Mouse (Mus musculus): ENCODE results near the gene Prrt4. TPM values are rescaled to one million over a fixed set of nuclear protein-coding genes. Genes with fewer than 3 reads are reported as not detected.

The Prrt4 gene
- polyA plus RNA-seq, 1 experiment from 2014 or later: 0.48 TPM

DNA sequence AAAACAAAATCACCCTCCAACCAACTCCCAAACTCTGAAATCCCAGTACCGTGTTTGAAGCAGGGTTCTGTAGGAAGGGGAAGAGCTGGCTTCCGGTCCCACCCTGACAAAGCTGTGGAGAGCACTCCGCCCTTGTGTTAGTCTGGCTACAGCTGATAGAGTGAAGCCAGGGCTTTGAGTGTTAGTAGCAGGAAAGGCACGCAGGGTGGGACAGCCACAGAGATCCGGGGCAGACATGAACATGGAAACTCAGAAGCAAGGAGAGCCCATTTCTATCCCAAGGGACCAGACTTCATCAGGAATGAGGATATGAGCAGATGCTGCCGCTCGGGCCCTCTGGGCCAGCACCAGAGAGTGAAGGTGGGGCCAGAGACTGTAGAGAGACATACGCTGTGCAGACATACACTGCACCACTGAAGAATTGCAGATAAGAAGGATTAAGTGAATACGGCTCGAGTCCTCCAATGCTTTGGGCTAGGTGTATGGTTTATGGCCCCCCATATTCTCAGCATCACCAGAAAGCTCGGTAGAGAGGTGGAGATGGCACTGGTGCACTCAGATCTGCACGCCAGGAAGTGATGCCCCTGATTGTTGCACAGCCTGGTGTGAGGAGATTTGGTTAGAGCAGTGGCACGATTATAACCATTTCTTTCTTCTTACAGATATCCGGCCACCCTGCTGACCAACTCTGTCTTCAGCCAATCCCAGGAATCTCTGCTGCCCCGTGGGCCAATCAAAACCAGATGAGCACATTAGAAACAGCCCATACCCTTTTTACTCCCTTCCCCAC, 14.8 kb upstream of the Prrt4 start:
- Histone ChIP-seq H3K27ac (ENCODE audit: low read length) (no peak overlapping the region), H3K4me3 (ENCODE audit: low read depth, low read length) (no peak overlapping the region), H3K9ac (replicated peaks; ENCODE audit: low read depth, low read length) (no peak overlapping the region), H3K9me3 (ENCODE audit: control insufficient read depth, low read depth, low read length) (no peaks in the 10 kb centered on the region), H3K4me1 (ENCODE audit: control insufficient read depth, insufficient read depth, low read length) (no peaks in the 10 kb centered on the region), H3K4me2 (replicated peaks; ENCODE audit: low read depth, low read length) (no peak overlapping the region), H3K36me3 (ENCODE audit: control insufficient read depth, insufficient read depth, low read length) (no peaks in the 10 kb centered on the region), H3K27me3 (ENCODE audit: control insufficient read depth, insufficient read depth, low read length) (no peaks in the 10 kb centered on the region)
- ATAC-seq (ENCODE audit: insufficient number of reproducible peaks, insufficient read depth, low FRiP score, low read depth): no peak
- WGBS: 68% methylated on average over 15 of the region's 15 CpGs

DNA sequence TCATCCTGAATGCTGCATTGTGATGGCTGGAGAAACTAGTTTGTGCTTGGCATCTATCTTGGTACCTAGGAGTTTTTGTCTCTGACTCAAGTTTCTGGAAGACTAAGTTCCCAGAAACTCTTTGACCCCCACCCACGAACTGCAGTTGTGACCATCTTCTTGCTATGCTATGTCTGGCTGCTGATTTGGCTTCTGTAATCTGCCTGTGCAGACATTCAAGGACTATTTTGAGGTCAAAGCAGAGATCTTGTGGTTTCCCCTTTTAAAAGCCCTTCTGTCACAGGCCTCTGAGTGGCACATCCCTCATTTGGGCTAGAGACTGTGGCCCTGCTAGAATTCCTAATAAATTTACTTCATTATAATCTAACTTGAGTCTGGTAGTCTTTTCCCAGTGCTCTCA, 8.6 kb upstream of the Prrt4 start:
- H3K4me1 ChIP-seq (ENCODE audit: control insufficient read depth, insufficient read depth, low read length): no peaks in the 10 kb centered on the region
- H3K9ac ChIP-seq (replicated peaks; ENCODE audit: low read depth, low read length): no peak overlapping the region
- 77% methylated on average over 1 of the region's 1 CpGs for WGBS
- no peak for ATAC-seq (ENCODE audit: insufficient number of reproducible peaks, insufficient read depth, low FRiP score, low read depth)
- no peak overlapping the region for H3K27ac ChIP-seq (ENCODE audit: low read length)
- no peaks in the 10 kb centered on the region for H3K36me3 ChIP-seq (ENCODE audit: control insufficient read depth, insufficient read depth, low read length)
- H3K4me3 ChIP-seq (ENCODE audit: low read depth, low read length): no peak overlapping the region
- no peak overlapping the region for H3K4me2 ChIP-seq (replicated peaks; ENCODE audit: low read depth, low read length)
- H3K9me3 ChIP-seq (ENCODE audit: control insufficient read depth, low read depth, low read length): no peaks in the 10 kb centered on the region
- H3K27me3 ChIP-seq (ENCODE audit: control insufficient read depth, insufficient read depth, low read length): no peaks in the 10 kb centered on the region

DNA sequence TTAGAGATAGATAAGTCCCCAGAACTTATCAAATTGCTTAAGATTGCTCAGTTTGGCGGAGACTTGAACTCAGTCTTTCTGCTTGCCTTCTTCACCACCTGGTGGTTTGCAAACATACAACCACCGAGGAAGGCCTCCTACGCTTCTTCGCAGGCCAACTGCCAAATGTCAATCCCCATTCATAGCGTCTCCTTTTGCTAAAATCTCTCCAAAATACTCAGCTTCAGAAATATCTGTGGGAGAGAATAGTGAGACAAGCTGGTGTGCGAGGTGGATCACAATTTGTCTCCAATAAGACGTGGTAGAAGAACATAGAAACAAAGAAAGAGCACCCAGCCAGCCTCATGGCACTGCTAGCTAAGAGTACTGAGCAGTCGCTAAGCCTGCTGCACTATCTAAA, 459 bp upstream of the Prrt4 start:
- ATAC-seq (ENCODE audit: insufficient number of reproducible peaks, insufficient read depth, low FRiP score, low read depth): no peak
- H3K4me2 ChIP-seq (replicated peaks; ENCODE audit: low read depth, low read length): peak overlapping the region; percentile 95
- no peaks in the 10 kb centered on the region for H3K36me3 ChIP-seq (ENCODE audit: control insufficient read depth, insufficient read depth, low read length)
- no peak overlapping the region for H3K27ac ChIP-seq (ENCODE audit: low read length)
- peak overlapping the region; percentile 53 for H3K4me3 ChIP-seq (ENCODE audit: low read depth, low read length)
- no peaks in the 10 kb centered on the region for H3K9me3 ChIP-seq (ENCODE audit: control insufficient read depth, low read depth, low read length)
- no peak overlapping the region for H3K9ac ChIP-seq (replicated peaks; ENCODE audit: low read depth, low read length)
- no peaks in the 10 kb centered on the region for H3K4me1 ChIP-seq (ENCODE audit: control insufficient read depth, insufficient read depth, low read length)
- no peaks in the 10 kb centered on the region for H3K27me3 ChIP-seq (ENCODE audit: control insufficient read depth, insufficient read depth, low read length)
- 50% methylated on average over 8 of the region's 8 CpGs for WGBS

DNA sequence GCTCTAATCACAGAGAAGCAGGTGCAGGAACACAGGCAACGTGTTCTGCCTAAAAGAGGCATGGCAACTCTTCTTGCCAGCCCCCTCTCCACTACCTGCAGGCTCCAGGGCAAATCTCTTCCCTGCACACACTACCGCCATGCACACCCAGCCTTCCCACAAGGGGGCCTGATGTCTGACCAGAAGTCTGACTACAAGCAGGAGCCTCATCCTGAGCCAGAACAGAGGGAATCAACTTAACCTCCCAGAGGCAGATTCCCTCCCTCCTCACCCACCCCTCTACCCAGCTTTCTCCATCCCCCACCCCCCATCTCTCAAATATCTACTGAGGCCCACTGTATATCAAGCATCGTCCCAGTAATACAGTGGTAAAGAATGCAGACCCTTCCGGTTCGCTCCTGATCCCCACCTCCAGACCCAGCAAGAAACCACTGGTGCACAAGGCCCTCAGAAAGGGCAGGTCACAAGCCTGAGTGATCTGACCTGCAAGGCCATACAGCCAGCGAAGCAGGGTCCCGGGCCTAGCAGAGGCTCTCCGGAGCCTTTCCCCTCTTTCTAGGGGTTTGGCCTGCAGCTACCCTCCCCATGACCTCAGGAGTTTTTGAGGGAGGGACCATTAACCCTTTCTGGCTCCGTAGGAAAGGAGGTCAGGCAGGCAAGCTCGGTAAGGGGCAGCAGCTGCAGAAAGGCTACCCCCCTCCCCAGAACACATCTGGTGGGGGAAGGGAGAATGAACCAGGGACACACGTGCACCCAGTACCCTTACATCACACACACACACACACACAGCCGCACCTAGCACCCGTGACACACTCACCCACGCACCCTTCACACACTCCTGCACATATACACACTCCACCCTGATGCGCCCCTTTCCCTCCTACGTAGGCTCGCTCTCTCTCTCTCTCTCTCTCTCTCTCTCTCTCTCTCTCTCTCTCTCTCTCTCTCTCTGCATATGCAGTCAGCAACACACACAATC, 1.2 kb downstream of the Prrt4 start:
- ATAC-seq (ENCODE audit: insufficient number of reproducible peaks, insufficient read depth, low FRiP score, low read depth): peak; percentile 42; the same call in 1 of the 2 replicates
- H3K9ac ChIP-seq (replicated peaks; ENCODE audit: low read depth, low read length): peak overlapping the region; percentile 52; the same call in 1 of the 2 replicates
- H3K27me3 ChIP-seq (ENCODE audit: control insufficient read depth, insufficient read depth, low read length): no peaks in the 10 kb centered on the region
- peak overlapping the region; percentile 95 for H3K4me2 ChIP-seq (replicated peaks; ENCODE audit: low read depth, low read length)
- no peaks in the 10 kb centered on the region for H3K4me1 ChIP-seq (ENCODE audit: control insufficient read depth, insufficient read depth, low read length)
- no peaks in the 10 kb centered on the region for H3K36me3 ChIP-seq (ENCODE audit: control insufficient read depth, insufficient read depth, low read length)
- no peaks in the 10 kb centered on the region for H3K9me3 ChIP-seq (ENCODE audit: control insufficient read depth, low read depth, low read length)
- 27% methylated on average over 16 of the region's 17 CpGs for WGBS
- H3K27ac ChIP-seq (ENCODE audit: low read length): no peak overlapping the region
- H3K4me3 ChIP-seq (ENCODE audit: low read depth, low read length): peak overlapping the region; percentile 53

DNA sequence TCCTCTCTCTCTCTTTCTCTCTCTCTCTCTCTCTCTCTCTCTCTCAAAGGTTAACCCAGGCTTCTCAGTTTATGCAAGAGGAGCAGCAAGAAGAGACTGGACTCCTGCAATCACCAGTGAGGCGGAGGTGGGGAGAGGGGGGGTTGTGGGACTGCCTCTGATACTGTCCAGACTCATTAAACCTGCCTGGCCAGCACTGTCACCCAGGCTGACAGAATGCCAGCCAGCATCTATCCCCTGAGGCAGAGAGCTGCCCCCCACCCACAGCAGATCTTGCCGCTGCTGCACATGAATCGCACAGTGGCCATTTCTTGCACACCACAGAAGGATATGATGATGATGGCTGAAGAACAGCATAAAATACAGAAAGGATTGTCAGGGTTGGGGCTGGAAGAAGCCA, 4.3 kb downstream of the Prrt4 start:
- Histone ChIP-seq H3K9ac (replicated peaks; ENCODE audit: low read depth, low read length) (no peak overlapping the region), H3K4me3 (ENCODE audit: low read depth, low read length) (no peak overlapping the region), H3K4me1 (ENCODE audit: control insufficient read depth, insufficient read depth, low read length) (peaks cover 7% of the 10 kb centered on the region), H3K27ac (ENCODE audit: low read length) (no peak overlapping the region), H3K9me3 (ENCODE audit: control insufficient read depth, low read depth, low read length) (no peaks in the 10 kb centered on the region), H3K27me3 (ENCODE audit: control insufficient read depth, insufficient read depth, low read length) (0 out of 2 replicates have a peak, but pooled peaks cover 8% of the 10 kb centered on the region), H3K4me2 (replicated peaks; ENCODE audit: low read depth, low read length) (no peak overlapping the region), H3K36me3 (ENCODE audit: control insufficient read depth, insufficient read depth, low read length) (no peaks in the 10 kb centered on the region)
- no peak for ATAC-seq (ENCODE audit: insufficient number of reproducible peaks, insufficient read depth, low FRiP score, low read depth)
- 75% methylated on average over 3 of the region's 3 CpGs for WGBS

DNA sequence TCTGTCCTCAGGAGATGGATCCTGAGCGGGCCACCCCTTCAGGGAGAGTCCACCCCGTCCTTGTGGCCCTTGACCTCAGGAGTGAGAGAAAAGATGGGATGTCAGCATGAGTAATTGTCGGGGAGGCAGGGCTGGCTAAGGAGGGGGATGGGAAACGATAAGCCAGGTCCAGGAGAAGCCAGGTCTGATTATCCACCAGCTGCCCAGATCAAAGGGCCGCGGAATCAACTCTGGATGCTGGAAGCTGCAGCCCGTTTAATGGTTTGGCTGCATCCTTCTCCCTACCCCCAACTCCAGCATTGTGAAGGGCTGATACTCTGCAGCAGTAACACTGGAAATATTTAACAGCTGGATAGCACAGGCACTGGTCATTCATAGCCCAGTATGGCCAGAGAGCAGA, 5.0 kb downstream of the Prrt4 start:
- H3K27me3 ChIP-seq (ENCODE audit: control insufficient read depth, insufficient read depth, low read length): peaks cover 15% of the 10 kb centered on the region
- WGBS: 18% methylated on average over 7 of the region's 7 CpGs
- H3K9ac ChIP-seq (replicated peaks; ENCODE audit: low read depth, low read length): no peak overlapping the region
- no peak overlapping the region for H3K4me2 ChIP-seq (replicated peaks; ENCODE audit: low read depth, low read length)
- H3K9me3 ChIP-seq (ENCODE audit: control insufficient read depth, low read depth, low read length): no peaks in the 10 kb centered on the region
- no peaks in the 10 kb centered on the region for H3K36me3 ChIP-seq (ENCODE audit: control insufficient read depth, insufficient read depth, low read length)
- H3K4me1 ChIP-seq (ENCODE audit: control insufficient read depth, insufficient read depth, low read length): peaks cover 12% of the 10 kb centered on the region
- no peak overlapping the region for H3K4me3 ChIP-seq (ENCODE audit: low read depth, low read length)
- H3K27ac ChIP-seq (ENCODE audit: low read length): no peak overlapping the region
- ATAC-seq (ENCODE audit: insufficient number of reproducible peaks, insufficient read depth, low FRiP score, low read depth): no peak

DNA sequence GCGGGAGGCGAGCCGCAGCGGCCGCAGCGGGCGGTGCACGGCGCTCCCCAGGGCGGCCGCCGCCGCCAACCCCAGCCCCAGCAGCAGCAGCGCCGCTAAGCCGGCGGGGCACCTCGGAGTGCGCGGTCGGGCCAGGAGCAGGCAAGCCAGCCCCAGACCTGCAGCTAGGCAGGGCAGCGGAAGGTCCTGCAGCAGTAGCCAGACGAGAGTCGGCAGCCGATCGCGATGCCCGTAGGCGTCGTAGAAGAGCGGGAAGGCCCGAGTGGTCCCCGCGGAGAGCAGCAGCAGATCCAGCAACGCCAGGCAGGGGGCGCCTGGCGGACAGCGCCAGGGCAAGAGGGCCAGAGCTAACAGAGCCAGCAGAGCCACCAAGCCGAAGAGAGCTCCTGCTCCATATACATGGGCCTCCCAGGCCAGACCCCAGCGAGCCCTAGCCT, 8.4 kb downstream of the Prrt4 start:
- peaks cover 12% of the 10 kb centered on the region for H3K4me1 ChIP-seq (ENCODE audit: control insufficient read depth, insufficient read depth, low read length)
- H3K9ac ChIP-seq (replicated peaks; ENCODE audit: low read depth, low read length): peak overlapping the region; percentile 37
- H3K27ac ChIP-seq (ENCODE audit: low read length): no peak overlapping the region
- 1% methylated on average over 40 of the region's 40 CpGs for WGBS
- H3K36me3 ChIP-seq (ENCODE audit: control insufficient read depth, insufficient read depth, low read length): no peaks in the 10 kb centered on the region
- peak overlapping the region; percentile 99 for H3K4me2 ChIP-seq (replicated peaks; ENCODE audit: low read depth, low read length)
- H3K9me3 ChIP-seq (ENCODE audit: control insufficient read depth, low read depth, low read length): no peaks in the 10 kb centered on the region
- peak; percentile 77; the same call in 1 of the 2 replicates for ATAC-seq (ENCODE audit: insufficient number of reproducible peaks, insufficient read depth, low FRiP score, low read depth)
- H3K27me3 ChIP-seq (ENCODE audit: control insufficient read depth, insufficient read depth, low read length): peaks cover 20% of the 10 kb centered on the region
- peak overlapping the region; percentile 47 for H3K4me3 ChIP-seq (ENCODE audit: low read depth, low read length)
